Mouse (Mus musculus) testis, postnatal 14 days (tissue): Measurements from ENCODE around the gene Morn3.
A peak's percentile ranks its signal among the peaks of the same experiment; 100 is the strongest.

Experiments used
- DNase-seq: peaks from one replicate; pipeline ENCODE4 v3.0.0; 2021; ENCODE audit warnings: low spot score

The Morn3 gene

GRCm38 (mm10) chr5:123024312-123024711 is 22.5 kb downstream of the Morn3 start:
- no peak for DNase-seq

- no peak for DNase-seq
Observed at GRCm38 (mm10) chr5:123023049-123023448, 23.8 kb downstream of the Morn3 start.

- no peak for DNase-seq
Observed at GRCm38 (mm10) chr5:123021438-123021837, 25.4 kb downstream of the Morn3 start.

- DNase-seq: no peak
Observed at GRCm38 (mm10) chr5:123020426-123020825, 26.4 kb downstream of the Morn3 start.

- DNase-seq: no peak
Observed at GRCm38 (mm10) chr5:123019336-123020016, 27.3 kb downstream of the Morn3 start.

- DNase-seq: no peak
Observed at GRCm38 (mm10) chr5:123017504-123017903, 29.3 kb downstream of the Morn3 start.

GRCm38 (mm10) chr5:123015915-123016314 is 30.9 kb downstream of the Morn3 start:
- no peak for DNase-seq

GRCm38 (mm10) chr5:123014753-123015701 is 31.8 kb downstream of the Morn3 start, which contains the start of gene Orai1:
Orai1 (plus strand) TSS chr5:123015074.
- DNase-seq: peak; percentile 97

- peak; percentile 64 for DNase-seq
Observed at GRCm38 (mm10) chr5:123013599-123014315, 33.1 kb downstream of the Morn3 start.

GRCm38 (mm10) chr5:123011705-123012104 is 35.1 kb downstream of the Morn3 start:
- DNase-seq: no peak

GRCm38 (mm10) chr5:123010806-123011205 is 36.0 kb downstream of the Morn3 start:
- no peak for DNase-seq

- no peak for DNase-seq
Observed at GRCm38 (mm10) chr5:123009873-123010272, 36.9 kb downstream of the Morn3 start.

GRCm38 (mm10) chr5:123008877-123009493 is 37.8 kb downstream of the Morn3 start:
- peak; percentile 56 for DNase-seq

- DNase-seq: no peak
Observed at GRCm38 (mm10) chr5:123005716-123006592, 40.9 kb downstream of the Morn3 start.

- no peak for DNase-seq
Observed at GRCm38 (mm10) chr5:123000901-123001300, 45.9 kb downstream of the Morn3 start.

- no peak for DNase-seq
Observed at GRCm38 (mm10) chr5:122997205-122998204, 49.3 kb downstream of the Morn3 start.

- no peak for DNase-seq
Observed at GRCm38 (mm10) chr5:122994910-122995309, 51.9 kb downstream of the Morn3 start.

- DNase-seq: peak; percentile 87
Observed at GRCm38 (mm10) chr5:122994303-122994846, 52.4 kb downstream of the Morn3 start.

GRCm38 (mm10) chr5:122993811-122994210 is 53.0 kb downstream of the Morn3 start:
- DNase-seq: no peak
